Mouse (Mus musculus): ENCODE data around the gene Bahcc1. TPM values are rescaled to one million over a fixed set of nuclear protein-coding genes. Genes with fewer than 3 reads are reported as not detected.

Gene Bahcc1
- polyA plus RNA-seq, 1 experiment from 2014 or later = 5.8 TPM

- H3K4me3 ChIP-seq (replicated peaks) = no peak overlapping the region
- no peaks in the 10 kb centered on the region for H3K36me3 ChIP-seq
- no peaks in the 10 kb centered on the region for H3K9me3 ChIP-seq
- H3K4me1 ChIP-seq (replicated peaks) = peaks cover 79% of the 10 kb centered on the region
- no peak overlapping the region for H3K9ac ChIP-seq
- H3K27me3 ChIP-seq (replicated peaks) = no peaks in the 10 kb centered on the region
- H3K27ac ChIP-seq = no peak overlapping the region
- H3K4me2 ChIP-seq (replicated peaks) = no peak overlapping the region
- ATAC-seq = no peak
- WGBS = 71% methylated on average over 11 of the region's 11 CpGs
Measured at GRCm38 (mm10) chr11:120254420-120254819, 21.7 kb downstream of the Bahcc1 start.

DNA sequence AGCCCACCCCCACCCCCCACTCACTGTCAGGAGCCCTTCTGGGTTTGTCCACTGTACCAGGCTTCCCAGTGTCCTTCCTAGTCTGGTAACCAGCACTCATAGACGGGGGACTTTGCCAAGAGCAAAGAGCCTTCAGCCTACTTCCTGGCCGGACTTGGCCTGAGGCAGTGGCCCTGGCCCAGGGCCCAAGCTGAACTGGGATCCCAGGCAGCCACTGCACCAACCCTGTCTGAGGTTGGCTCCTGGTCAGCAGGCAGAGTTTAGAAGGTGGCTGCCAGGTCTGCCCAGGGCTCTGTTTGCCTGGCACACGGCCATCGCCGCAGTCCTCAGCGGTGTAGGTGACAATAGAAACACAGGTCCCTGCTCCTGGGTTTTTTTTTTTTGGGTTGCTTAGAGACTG, 22.3 kb downstream of the Bahcc1 start:
- Histone ChIP-seq H3K36me3 (no peaks in the 10 kb centered on the region), H3K4me2 (replicated peaks) (no peak overlapping the region), H3K9me3 (no peaks in the 10 kb centered on the region), H3K9ac (no peak overlapping the region), H3K27ac (no peak overlapping the region), H3K27me3 (replicated peaks) (no peaks in the 10 kb centered on the region), H3K4me3 (replicated peaks) (no peak overlapping the region), H3K4me1 (replicated peaks) (peaks cover 82% of the 10 kb centered on the region)
- 77% methylated on average over 6 of the region's 6 CpGs for WGBS
- ATAC-seq = no peak

GRCm38 (mm10) chr11:120255499-120255898, 22.8 kb downstream of the Bahcc1 start:
- Histone ChIP-seq H3K4me3 (replicated peaks) (no peak overlapping the region), H3K27me3 (replicated peaks) (no peaks in the 10 kb centered on the region), H3K36me3 (no peaks in the 10 kb centered on the region), H3K9me3 (no peaks in the 10 kb centered on the region), H3K27ac (no peak overlapping the region), H3K9ac (no peak overlapping the region), H3K4me1 (replicated peaks) (peaks cover 82% of the 10 kb centered on the region), H3K4me2 (replicated peaks) (no peak overlapping the region)
- no peak for ATAC-seq
- WGBS = 85% methylated on average over 7 of the region's 8 CpGs

GRCm38 (mm10) chr11:120256108-120256507, 23.4 kb downstream of the Bahcc1 start:
- ATAC-seq = no peak
- 77% methylated on average over 5 of the region's 5 CpGs for WGBS

GRCm38 (mm10) chr11:120256543-120256942, 23.8 kb downstream of the Bahcc1 start:
- 57% methylated on average over 10 of the region's 10 CpGs for WGBS
- H3K9ac ChIP-seq = no peak overlapping the region

More at GRCm38 (mm10) chr11:120256108-120256507, 23.4 kb downstream of the Bahcc1 start:
- Histone ChIP-seq H3K27me3 (replicated peaks) (no peaks in the 10 kb centered on the region), H3K4me1 (replicated peaks) (peaks cover 82% of the 10 kb centered on the region), H3K4me2 (replicated peaks) (no peak overlapping the region), H3K4me3 (replicated peaks) (no peak overlapping the region), H3K9me3 (no peaks in the 10 kb centered on the region), H3K27ac (no peak overlapping the region), H3K36me3 (no peaks in the 10 kb centered on the region), H3K9ac (no peak overlapping the region)

DNA sequence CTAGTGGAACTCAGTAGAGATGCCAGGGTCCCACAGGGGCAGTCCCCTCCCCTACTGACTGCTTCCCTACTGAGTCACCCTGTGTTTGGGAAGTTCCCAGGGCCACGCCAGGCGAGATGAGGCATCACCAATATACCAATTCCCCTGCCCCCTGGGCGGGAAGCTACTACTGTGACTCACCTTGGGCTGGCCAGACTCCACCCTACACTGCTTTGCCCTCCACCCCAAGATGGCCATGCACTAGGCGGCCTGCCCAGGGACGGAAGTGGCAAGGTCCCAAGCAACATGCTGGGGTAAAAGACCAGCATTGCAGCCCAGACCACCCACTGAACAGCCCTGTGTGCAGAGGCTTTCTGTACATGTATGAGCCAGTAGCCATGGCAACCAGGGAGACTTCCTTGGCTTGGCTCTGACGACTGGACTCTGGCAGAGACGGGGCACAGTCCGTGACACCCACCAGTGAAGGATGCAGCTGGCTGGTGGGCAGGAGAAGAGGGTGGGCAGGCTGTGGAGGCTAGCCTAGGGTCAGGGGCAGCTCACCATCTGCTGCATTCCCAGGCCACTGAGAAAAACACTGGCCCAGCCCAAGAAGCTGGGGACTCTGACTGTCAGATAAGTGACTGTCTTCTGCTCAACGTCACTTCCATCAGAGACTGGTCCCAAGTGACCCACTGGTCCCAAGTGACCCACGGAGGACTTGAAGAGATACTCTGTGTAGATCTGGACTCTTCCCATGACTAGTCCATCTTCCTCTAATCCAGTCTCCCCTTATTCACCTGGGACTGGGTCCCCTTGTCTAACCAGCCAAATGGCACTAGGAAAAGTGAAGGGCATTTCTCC, 24.5 kb downstream of the Bahcc1 start:
- Histone ChIP-seq H3K27me3 (replicated peaks) (no peaks in the 10 kb centered on the region), H3K4me2 (replicated peaks) (no peak overlapping the region), H3K9me3 (no peaks in the 10 kb centered on the region), H3K9ac (no peak overlapping the region), H3K27ac (no peak overlapping the region), H3K4me3 (replicated peaks) (no peak overlapping the region), H3K4me1 (replicated peaks) (peaks cover 82% of the 10 kb centered on the region), H3K36me3 (no peaks in the 10 kb centered on the region)
- ATAC-seq = no peak
- 73% methylated on average over 10 of the region's 10 CpGs for whole genome bisulfite sequencing

More at GRCm38 (mm10) chr11:120256543-120256942, 23.8 kb downstream of the Bahcc1 start:
- Histone ChIP-seq H3K4me2 (replicated peaks) (no peak overlapping the region), H3K9me3 (no peaks in the 10 kb centered on the region), H3K36me3 (no peaks in the 10 kb centered on the region), H3K4me3 (replicated peaks) (no peak overlapping the region), H3K27me3 (replicated peaks) (no peaks in the 10 kb centered on the region), H3K4me1 (replicated peaks) (peaks cover 82% of the 10 kb centered on the region), H3K27ac (no peak overlapping the region)
- ATAC-seq = no peak

GRCm38 (mm10) chr11:120257911-120258310, 25.2 kb downstream of the Bahcc1 start:
- H3K9ac ChIP-seq = no peak overlapping the region
- WGBS = 95% methylated on average over 13 of the region's 13 CpGs
- ATAC-seq = no peak
- H3K36me3 ChIP-seq = no peaks in the 10 kb centered on the region
- H3K9me3 ChIP-seq = no peaks in the 10 kb centered on the region
- H3K27me3 ChIP-seq (replicated peaks) = no peaks in the 10 kb centered on the region
- H3K4me1 ChIP-seq (replicated peaks) = peaks cover 82% of the 10 kb centered on the region
- no peak overlapping the region for H3K4me3 ChIP-seq (replicated peaks)
- no peak overlapping the region for H3K4me2 ChIP-seq (replicated peaks)
- H3K27ac ChIP-seq = no peak overlapping the region

DNA sequence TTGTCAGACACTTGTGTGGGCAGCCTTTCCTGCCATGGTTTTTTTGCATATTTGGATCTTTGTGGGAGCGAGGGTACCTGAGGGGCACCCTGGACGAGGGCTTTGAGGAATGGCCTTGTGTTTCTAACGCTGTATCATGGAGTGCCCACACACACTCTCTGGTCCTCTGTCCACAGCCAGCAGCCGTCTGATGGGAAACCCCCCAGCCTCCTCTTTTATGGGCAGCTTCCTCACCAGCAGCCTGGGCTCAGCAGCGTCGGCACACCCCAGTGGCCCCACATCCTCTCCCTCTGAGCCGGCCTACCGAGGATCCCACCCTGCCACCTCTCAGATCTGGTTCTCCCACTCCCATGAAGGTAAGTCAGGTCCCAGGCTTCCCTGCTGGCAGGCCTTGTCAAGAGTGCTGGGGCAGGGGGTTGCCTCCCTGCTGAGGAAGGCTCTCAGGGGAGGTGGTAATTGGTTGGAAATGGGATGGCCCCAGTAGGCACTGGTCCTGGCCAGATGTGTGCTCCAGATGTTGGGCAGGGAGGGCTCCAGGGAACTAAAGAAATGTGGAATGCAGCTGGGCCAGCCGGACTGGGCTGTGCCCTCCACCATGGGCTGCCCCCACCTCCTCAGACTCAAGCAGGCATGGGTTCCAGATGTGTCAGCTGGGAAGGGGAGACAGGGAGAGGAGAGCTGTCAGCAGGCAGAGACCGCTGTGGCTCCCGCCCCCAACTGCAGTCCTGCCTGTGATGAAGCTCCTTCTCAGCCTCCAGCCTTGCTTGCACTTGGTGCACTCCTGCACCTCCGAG, 26.3 kb downstream of the Bahcc1 start:
- Histone ChIP-seq H3K4me1 (replicated peaks) (peaks cover 81% of the 10 kb centered on the region), H3K27ac (no peak overlapping the region)
- 62% methylated on average over 12 of the region's 12 CpGs for WGBS

GRCm38 (mm10) chr11:120259792-120260768, 27.3 kb downstream of the Bahcc1 start:
- no peaks in the 10 kb centered on the region; the same call in 1 of the 2 replicates for H3K36me3 ChIP-seq
- H3K27ac ChIP-seq = no peak overlapping the region
- 0 out of 2 replicates have a peak overlapping the region, but pooled peaks have one; percentile 3 for H3K4me2 ChIP-seq (replicated peaks)
- no peaks in the 10 kb centered on the region for H3K27me3 ChIP-seq (replicated peaks)
- ATAC-seq = no peak
- H3K9me3 ChIP-seq = no peaks in the 10 kb centered on the region
- H3K9ac ChIP-seq = no peak overlapping the region
- 68% methylated on average over 25 of the region's 25 CpGs for WGBS
- H3K4me3 ChIP-seq (replicated peaks) = no peak overlapping the region
- H3K4me1 ChIP-seq (replicated peaks) = peaks cover 80% of the 10 kb centered on the region

More for the DNA sequence above, 26.3 kb downstream of the Bahcc1 start:
- no peak overlapping the region for H3K9ac ChIP-seq
- no peaks in the 10 kb centered on the region; the same call in 1 of the 2 replicates for H3K36me3 ChIP-seq
- H3K27me3 ChIP-seq (replicated peaks) = no peaks in the 10 kb centered on the region
- H3K9me3 ChIP-seq = no peaks in the 10 kb centered on the region
- no peak overlapping the region for H3K4me2 ChIP-seq (replicated peaks)
- ATAC-seq = no peak
- H3K4me3 ChIP-seq (replicated peaks) = no peak overlapping the region

DNA sequence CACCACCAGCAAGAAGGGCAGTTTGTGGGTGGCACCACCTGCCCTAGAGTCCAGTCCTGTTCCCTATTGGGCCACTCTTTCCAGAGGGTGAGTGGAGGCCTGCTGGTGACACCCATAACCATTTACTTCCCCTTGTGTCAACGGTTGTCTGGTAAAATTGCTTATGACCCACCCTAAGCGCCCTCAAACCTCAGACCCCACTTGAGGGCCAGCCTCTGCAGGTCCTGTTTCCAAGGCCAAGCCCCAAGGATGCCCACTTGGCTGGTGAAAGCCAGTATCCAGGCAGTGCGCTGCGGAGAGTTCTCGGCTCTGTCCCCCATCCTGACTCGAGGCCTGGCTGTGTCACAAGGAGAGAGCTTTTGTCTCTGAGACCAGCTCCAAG, 28.0 kb downstream of the Bahcc1 start:
- Histone ChIP-seq H3K4me2 (replicated peaks) (no peak overlapping the region), H3K4me1 (replicated peaks) (peaks cover 81% of the 10 kb centered on the region), H3K36me3 (no peaks in the 10 kb centered on the region; the same call in 1 of the 2 replicates), H3K9ac (no peak overlapping the region), H3K27me3 (replicated peaks) (no peaks in the 10 kb centered on the region), H3K9me3 (no peaks in the 10 kb centered on the region), H3K4me3 (replicated peaks) (no peak overlapping the region), H3K27ac (0 out of 2 replicates have a peak overlapping the region, but pooled peaks have one; percentile 64)
- no peak for ATAC-seq
- 87% methylated on average over 6 of the region's 6 CpGs for WGBS

- peak overlapping the region; percentile 18; the same call in 1 of the 2 replicates for H3K4me2 ChIP-seq (replicated peaks)
- H3K4me3 ChIP-seq (replicated peaks) = no peak overlapping the region
- no peaks in the 10 kb centered on the region for H3K9me3 ChIP-seq
- peak overlapping the region; percentile 64 for H3K27ac ChIP-seq
- WGBS = 34% methylated on average over 20 of the region's 20 CpGs
- ATAC-seq = peak; percentile 79
- no peak overlapping the region for H3K9ac ChIP-seq
- H3K4me1 ChIP-seq (replicated peaks) = peaks cover 79% of the 10 kb centered on the region
- no peaks in the 10 kb centered on the region; the same call in 1 of the 2 replicates for H3K36me3 ChIP-seq
- H3K27me3 ChIP-seq (replicated peaks) = no peaks in the 10 kb centered on the region
Measured at GRCm38 (mm10) chr11:120261416-120262355, 28.9 kb downstream of the Bahcc1 start.

Measured in intestine, embryonic 15.5 days (tissue).